Mouse (Mus musculus) adrenal gland, adult 8-10 months (tissue): Measurements from ENCODE around the gene Shisa3. TPM values are rescaled to one million over a fixed set of nuclear protein-coding genes. Genes with fewer than 3 reads are reported as not detected.

Experiments
- microRNA-seq, 2 experiments: library from miRNA; unstranded; fragments of <30 nt; microRNA quantifications; one replicate each; pipeline ENCODE4 v1.2.0; 2022
- total RNA-seq, 4 experiments: library from RNA; stranded (reverse); gene quantifications; 2 replicates each; pipeline ENCODE4 v1.2.4; 2022

Shisa3 gene
- total RNA-seq, 4 experiments from 2014 or later: 0.52 to 2.0 (median 1.2) TPM

Small RNA genes lying within 50 kb of the gene (microRNA-seq; reads per million reads assigned to microRNA genes)
- 0 reads per million in 2 experiments for gene Gm23617

Other genes with a start within 250 kb of the Shisa3 start
- 1 to 10 TPM in 1 of 4 experiments, under 1 TPM in 3; 0.70 to 1.0 (median 0.94) TPM for gene Bend4, start 179.6 kb upstream of the Shisa3 start, total RNA-seq
- 10 to 100 TPM; 16.0 to 32.1 (median 23.2) TPM for gene Atp8a1, start 239.6 kb downstream of the Shisa3 start, total RNA-seq